Mouse (Mus musculus): ENCODE data around the gene Vmn1r198. TPM values are rescaled to one million over a fixed set of nuclear protein-coding genes. Genes with fewer than 3 reads are reported as not detected.

The Vmn1r198 gene
- total and polyA plus RNA-seq, 2 experiments, result not detected

GRCm38 (mm10) chr13:22387050-22387449 is 36.9 kb downstream of the Vmn1r198 start:
- no peak overlapping the region for H3K4me3 ChIP-seq (ENCODE audit: insufficient read depth, low read depth, low read length)
- H3K27ac ChIP-seq (replicated peaks; ENCODE audit: insufficient read depth, low read depth, low read length), result no peak overlapping the region
- H3K79me2 ChIP-seq (ENCODE audit: control insufficient read depth, insufficient read depth, low read length), result no peaks in the 10 kb centered on the region
- no peaks in the 10 kb centered on the region for H3K36me3 ChIP-seq (ENCODE audit: control insufficient read depth, insufficient read depth, low read length)
- 46% methylated on average over 1 of the region's 1 CpGs for WGBS
- no peak for DNase-seq (ENCODE audit: extremely low read depth, low read depth, low spot score)
- TF ChIP-seq POLR2A (IDR thresholded peaks at IDR 0.05; ENCODE audit: extremely low read depth, insufficient read depth, low read length) (no peak), CTCF (IDR thresholded peaks at IDR 0.05; ENCODE audit: low read depth, low read length) (no peak)
- no peaks in the 10 kb centered on the region for H3K4me1 ChIP-seq (ENCODE audit: control insufficient read depth, insufficient read depth, low read length)
- H3K27me3 ChIP-seq (ENCODE audit: control insufficient read depth, insufficient read depth, low read length), result no peaks in the 10 kb centered on the region
- no peak overlapping the region for H3K9ac ChIP-seq (ENCODE audit: low read depth, low read length)

- TF ChIP-seq POLR2A (IDR thresholded peaks at IDR 0.05; ENCODE audit: extremely low read depth, insufficient read depth, low read length) (no peak), CTCF (IDR thresholded peaks at IDR 0.05; ENCODE audit: low read depth, low read length) (no peak)
- Histone ChIP-seq H3K79me2 (ENCODE audit: control insufficient read depth, insufficient read depth, low read length) (no peaks in the 10 kb centered on the region), H3K27me3 (ENCODE audit: control insufficient read depth, insufficient read depth, low read length) (no peaks in the 10 kb centered on the region), H3K4me3 (ENCODE audit: insufficient read depth, low read depth, low read length) (no peak within 1 kb of the TSS), H3K36me3 (ENCODE audit: control insufficient read depth, insufficient read depth, low read length) (no peaks in the 10 kb centered on the region), H3K4me1 (ENCODE audit: control insufficient read depth, insufficient read depth, low read length) (no peaks in the 10 kb centered on the region), H3K27ac (replicated peaks; ENCODE audit: insufficient read depth, low read depth, low read length) (no peak within 1 kb of the TSS), H3K9ac (ENCODE audit: low read depth, low read length) (no peak within 1 kb of the TSS)
- whole genome bisulfite sequencing, result 76% methylated on average over 3 of the region's 3 CpGs
- DNase-seq (ENCODE audit: extremely low read depth, low read depth, low spot score), result no peak
Observed at GRCm38 (mm10) chr13:22390073-22390472, 39.9 kb downstream of the Vmn1r198 start, which contains the start of gene Vmn1r200. TSS of gene Vmn1r200 (plus strand) at chr13:22390373.

GRCm38 (mm10) chr13:22402978-22403377 is 52.8 kb downstream of the Vmn1r198 start:
- Histone ChIP-seq H3K27ac (replicated peaks; ENCODE audit: insufficient read depth, low read depth, low read length) (no peak overlapping the region), H3K79me2 (ENCODE audit: control insufficient read depth, insufficient read depth, low read length) (no peaks in the 10 kb centered on the region), H3K36me3 (ENCODE audit: control insufficient read depth, insufficient read depth, low read length) (no peaks in the 10 kb centered on the region), H3K4me1 (ENCODE audit: control insufficient read depth, insufficient read depth, low read length) (no peaks in the 10 kb centered on the region), H3K27me3 (ENCODE audit: control insufficient read depth, insufficient read depth, low read length) (no peaks in the 10 kb centered on the region), H3K4me3 (ENCODE audit: insufficient read depth, low read depth, low read length) (no peak overlapping the region), H3K9ac (ENCODE audit: low read depth, low read length) (no peak overlapping the region)
- 47% methylated on average over 1 of the region's 1 CpGs for WGBS
- no peak for DNase-seq (ENCODE audit: extremely low read depth, low read depth, low spot score)
- no peak for TF ChIP-seq CTCF (IDR thresholded peaks at IDR 0.05; ENCODE audit: low read depth, low read length)
- TF ChIP-seq POLR2A (IDR thresholded peaks at IDR 0.05; ENCODE audit: extremely low read depth, insufficient read depth, low read length), result no peak

Other genes with a start within 250 kb of the Vmn1r198 start
- not detected in 2 replicates for gene Vmn1r189, start 244.5 kb upstream of the Vmn1r198 start, total RNA-seq (2014; rRNA removed)
- gene Vmn1r189, start 244.5 kb upstream of the Vmn1r198 start, polyA plus RNA-seq (2012; rRNA removed), result not detected in 2 replicates
- not detected in 2 replicates for gene Vmn1r191, start 166.4 kb upstream of the Vmn1r198 start, total RNA-seq (2014; rRNA removed)
- gene Vmn1r191, start 166.4 kb upstream of the Vmn1r198 start, polyA plus RNA-seq (2012; rRNA removed), result not detected in 2 replicates
- not detected in 2 replicates for gene Vmn1r192, start 159.2 kb upstream of the Vmn1r198 start, total RNA-seq (2014; rRNA removed)
- not detected in 2 replicates for gene Vmn1r192, start 159.2 kb upstream of the Vmn1r198 start, polyA plus RNA-seq (2012; rRNA removed)
- not detected in 2 replicates for gene Vmn1r193, start 127.2 kb upstream of the Vmn1r198 start, total RNA-seq (2014; rRNA removed)
- not detected in 2 replicates for gene Vmn1r193, start 127.2 kb upstream of the Vmn1r198 start, polyA plus RNA-seq (2012; rRNA removed)
- not detected in 2 replicates for gene Vmn1r194, start 106.1 kb upstream of the Vmn1r198 start, total RNA-seq (2014; rRNA removed)
- not detected in 2 replicates for gene Vmn1r194, start 106.1 kb upstream of the Vmn1r198 start, polyA plus RNA-seq (2012; rRNA removed)
- gene Vmn1r195, start 79.8 kb upstream of the Vmn1r198 start, total RNA-seq (2014; rRNA removed), result not detected in 2 replicates
- gene Vmn1r195, start 79.8 kb upstream of the Vmn1r198 start, polyA plus RNA-seq (2012; rRNA removed), result not detected in 2 replicates
- gene Vmn1r196, start 60.4 kb upstream of the Vmn1r198 start, total RNA-seq (2014; rRNA removed), result not detected in 2 replicates
- not detected in 2 replicates for gene Vmn1r196, start 60.4 kb upstream of the Vmn1r198 start, polyA plus RNA-seq (2012; rRNA removed)
- gene Vmn1r197, start 25.8 kb upstream of the Vmn1r198 start, total RNA-seq (2014; rRNA removed), result not detected in 2 replicates
- not detected in 2 replicates for gene Vmn1r197, start 25.8 kb upstream of the Vmn1r198 start, polyA plus RNA-seq (2012; rRNA removed)
- gene Vmn1r199, start 29.5 kb downstream of the Vmn1r198 start, total RNA-seq (2014; rRNA removed), result not detected in 2 replicates
- gene Vmn1r199, start 29.5 kb downstream of the Vmn1r198 start, polyA plus RNA-seq (2012; rRNA removed), result not detected in 2 replicates
- gene Vmn1r200, start 40.0 kb downstream of the Vmn1r198 start, total RNA-seq (2014; rRNA removed), result not detected in 2 replicates
- gene Vmn1r200, start 40.0 kb downstream of the Vmn1r198 start, polyA plus RNA-seq (2012; rRNA removed), result not detected in 2 replicates
- gene Vmn1r201, start 121.6 kb downstream of the Vmn1r198 start, total RNA-seq (2014; rRNA removed), result not detected in 2 replicates
- not detected in 2 replicates for gene Vmn1r201, start 121.6 kb downstream of the Vmn1r198 start, polyA plus RNA-seq (2012; rRNA removed)
- gene Vmn1r202, start 155.0 kb downstream of the Vmn1r198 start, total RNA-seq (2014; rRNA removed), result not detected in 2 replicates
- gene Vmn1r202, start 155.0 kb downstream of the Vmn1r198 start, polyA plus RNA-seq (2012; rRNA removed), result not detected in 2 replicates
- not detected in 2 replicates for gene Vmn1r203, start 167.8 kb downstream of the Vmn1r198 start, total RNA-seq (2014; rRNA removed)
- not detected in 2 replicates for gene Vmn1r203, start 167.8 kb downstream of the Vmn1r198 start, polyA plus RNA-seq (2012; rRNA removed)
- gene Vmn1r204, start 202.8 kb downstream of the Vmn1r198 start, total RNA-seq (2014; rRNA removed), result not detected in 2 replicates
- gene Vmn1r204, start 202.8 kb downstream of the Vmn1r198 start, polyA plus RNA-seq (2012; rRNA removed), result not detected in 2 replicates
- not detected in 2 replicates for gene Vmn1r205, start 242.6 kb downstream of the Vmn1r198 start, total RNA-seq (2014; rRNA removed)
- not detected in 2 replicates for gene Vmn1r205, start 242.6 kb downstream of the Vmn1r198 start, polyA plus RNA-seq (2012; rRNA removed)

Measured in liver, adult 2 months (tissue).